Mouse (Mus musculus): ENCODE measurements around the gene Vamp3. TPM values are rescaled to one million over a fixed set of nuclear protein-coding genes. Genes with fewer than 3 reads are reported as not detected.

Gene Vamp3
- 59.7 TPM for polyA plus RNA-seq (2017; shearing (Covaris generic))

DNA sequence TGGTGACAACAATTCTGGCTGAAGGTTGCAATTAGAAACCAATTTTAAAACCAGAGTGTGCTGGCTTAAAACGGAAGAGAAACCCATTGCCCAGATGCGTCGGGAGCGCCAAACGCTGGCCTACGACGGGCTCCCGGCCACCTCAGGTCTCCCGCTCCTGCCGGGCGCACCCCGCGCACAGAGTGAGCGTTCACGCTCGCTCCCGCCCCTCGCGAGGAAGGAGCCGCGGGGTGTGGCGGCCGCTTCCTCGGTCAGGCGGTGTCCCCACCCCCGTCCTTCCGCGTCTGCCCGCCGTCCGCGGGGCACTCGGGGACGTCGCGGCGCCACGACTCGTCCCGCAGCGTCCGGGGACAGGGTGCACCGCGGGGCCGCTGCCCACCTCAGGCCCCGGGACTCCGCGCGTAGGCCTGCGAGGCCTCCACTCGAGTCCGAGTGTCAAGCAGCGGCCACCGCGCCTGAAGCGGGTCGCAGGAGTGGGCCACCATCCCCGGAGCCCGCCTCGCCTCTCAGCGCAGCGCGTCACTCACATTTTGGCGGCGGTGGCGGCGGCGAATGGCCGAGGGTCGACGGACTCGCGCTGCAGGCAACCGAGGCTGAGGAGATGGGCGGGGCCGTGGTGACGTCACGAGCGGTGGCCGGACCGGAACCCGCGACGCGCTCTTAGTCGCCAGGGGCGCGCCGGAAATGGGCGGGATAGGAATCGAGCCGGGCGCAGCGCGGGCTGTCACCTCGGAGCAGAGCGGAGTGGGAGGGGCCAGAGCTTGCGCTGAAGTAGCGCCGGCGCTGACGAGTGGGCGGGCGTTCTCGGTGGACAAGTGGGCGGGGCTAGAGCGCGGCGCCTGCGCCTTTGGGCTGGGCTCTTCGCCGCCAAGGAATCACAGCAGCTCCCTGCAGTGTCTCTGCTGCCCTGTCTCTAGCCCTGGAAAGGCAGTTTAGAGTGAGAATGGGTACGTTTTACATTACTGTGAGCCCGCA, at the start of gene Vamp3:
Vamp3 (minus strand) TSS at position 617 of the 975 bp plus-strand sequence.

DNA sequence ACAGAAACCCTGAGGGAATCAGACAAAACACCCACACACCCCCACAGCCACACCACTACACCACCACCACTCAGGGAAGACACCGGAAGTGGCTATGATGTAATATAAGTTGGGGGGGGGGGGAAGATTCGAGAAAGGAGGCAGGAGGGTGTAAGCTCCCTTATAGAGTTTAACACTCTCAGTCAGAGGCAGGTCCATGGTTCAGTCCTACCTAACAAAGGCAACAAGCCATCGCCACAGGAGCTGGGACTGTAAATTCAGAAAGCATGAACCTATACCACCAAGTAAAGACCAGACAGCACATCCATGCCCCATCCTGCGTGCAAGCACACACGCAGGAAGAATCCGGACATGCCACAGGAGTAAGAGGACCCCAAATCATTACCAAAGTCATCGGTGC, 31.5 kb upstream of the Vamp3 start, which contains the start of gene Gm13090:
Gm13090 (plus strand) TSS at position 301 of the 400 bp plus-strand sequence.

DNA sequence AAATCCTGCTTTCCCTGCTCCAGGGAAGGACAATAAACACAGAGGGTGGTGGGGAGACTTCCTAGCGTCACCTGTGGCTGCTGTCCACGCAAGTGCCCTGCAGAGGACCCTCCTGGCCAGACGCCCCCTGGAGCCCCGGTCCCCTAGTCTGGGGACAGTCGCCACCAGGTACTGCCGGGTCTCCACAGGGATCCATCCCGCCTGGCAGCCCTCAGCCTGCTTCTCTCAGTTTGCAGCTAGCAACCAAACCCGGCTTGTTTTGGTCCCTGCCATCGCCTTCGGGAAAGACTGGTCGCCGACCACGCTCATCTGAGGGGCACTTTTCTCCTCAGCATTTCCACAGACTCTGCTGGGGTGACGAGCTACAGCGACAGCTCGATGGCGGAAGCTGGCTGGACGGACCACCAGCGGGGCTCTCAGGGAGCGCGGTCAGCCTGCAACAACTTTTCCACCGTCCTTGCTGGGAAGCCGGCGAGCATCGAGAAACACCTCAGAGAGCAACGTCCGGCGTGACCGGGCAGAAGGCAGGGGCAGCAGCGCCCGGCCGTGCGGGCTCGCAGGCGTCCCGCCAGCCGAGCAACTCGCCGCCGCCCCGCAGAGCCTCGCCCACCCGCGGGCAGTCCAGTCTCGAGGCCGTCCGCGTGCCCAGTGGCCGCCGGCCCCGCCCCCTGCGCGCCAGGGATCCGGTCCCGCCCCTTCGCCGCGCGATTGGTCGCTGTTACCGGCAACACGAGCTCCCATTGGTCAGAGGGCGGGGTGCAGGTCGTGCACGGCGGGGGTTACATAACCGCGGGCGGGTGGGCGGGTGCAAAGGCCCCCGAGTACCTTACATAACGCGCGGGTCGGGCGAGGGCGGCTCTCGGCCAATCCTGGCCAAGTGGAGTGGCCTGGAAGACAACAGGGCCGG, 13.5 kb downstream of the Vamp3 start, which contains the start of gene Per3:
Per3 (minus strand) TSS at position 629 of the 907 bp plus-strand sequence.

Other genes starting within 250 kb of the Vamp3 start
- 24.6 TPM for gene Errfi1, start 204.0 kb downstream of the Vamp3 start, polyA plus RNA-seq (2017; shearing (Covaris generic))
- 197 TPM for gene Park7, start 143.5 kb downstream of the Vamp3 start, polyA plus RNA-seq (2017; shearing (Covaris generic))
- 12.8 TPM for gene Tnfrsf9, start 143.4 kb downstream of the Vamp3 start, polyA plus RNA-seq (2017; shearing (Covaris generic))
- not detected for gene Uts2, start 60.9 kb downstream of the Vamp3 start, polyA plus RNA-seq (2017; shearing (Covaris generic))
- 1.4 TPM for gene Per3, start 13.3 kb downstream of the Vamp3 start, polyA plus RNA-seq (2017; shearing (Covaris generic))
- gene Gm13090, start 31.6 kb upstream of the Vamp3 start, polyA plus RNA-seq (2017; shearing (Covaris generic)), result not detected